Comparison of ENCODE assay signal across 25 mouse cellular contexts in the genomic region with DNA sequence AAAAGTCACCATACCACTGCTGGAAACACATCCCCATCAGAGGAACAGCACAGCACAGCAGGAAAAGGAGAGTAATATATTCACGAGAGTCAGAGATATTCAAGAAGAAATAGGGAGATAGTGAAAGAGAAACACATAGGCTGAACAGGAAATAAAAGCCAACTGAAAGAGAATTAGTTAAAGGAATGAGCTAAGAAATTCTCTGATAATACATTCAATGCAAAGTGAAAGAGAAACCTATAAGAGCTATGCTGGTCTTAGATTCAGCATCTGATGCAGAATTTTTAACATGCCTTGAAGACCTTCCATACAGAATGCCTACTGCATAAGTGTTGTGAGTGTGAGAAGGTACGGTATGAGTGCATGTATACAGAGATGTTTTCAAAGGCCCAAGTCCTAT. TPM values are rescaled to one million over a fixed set of nuclear protein-coding genes. Genes with fewer than 3 reads are reported as not detected.
DNase-seq lines count a peak whose midpoint lies in the region; ATAC-seq lines count a peak whose summit lies in the region.
"Had no signal": no experiment of that assay in that cellular context is flagged by ENCODE, and none has a peak within 500 bp of the region (broad histone marks: within the 10 kb centered on the region; RNA-seq: fewer than 3 reads in every experiment).

No protein-coding gene starts in this region.

- H3K4me1 ChIP-seq in megakaryocyte, embryonic 14.5 days, result peaks cover 63% of the 10 kb centered on the region
- H3K4me1 ChIP-seq: embryonic facial prominence, embryonic 13.5 days; embryonic facial prominence, embryonic 15.5 days had no signal

- H3K4me3 ChIP-seq in megakaryocyte, embryonic 14.5 days (replicated peaks), result peak overlapping the region; percentile 23
- H3K4me3 ChIP-seq: embryonic facial prominence, embryonic 13.5 days; embryonic facial prominence, embryonic 15.5 days; erythroblast, embryonic 14.5 days; forebrain, embryonic 10.5 days; forebrain, embryonic 12.5 days had no signal

- H3K36me3 ChIP-seq in megakaryocyte, embryonic 14.5 days (replicated peaks; ENCODE audit: low read length), result no peaks in the 10 kb centered on the region
- H3K36me3 ChIP-seq: embryonic facial prominence, embryonic 13.5 days; embryonic facial prominence, embryonic 15.5 days; G1E had no signal

- ATAC-seq in megakaryocyte, adult 5-6 weeks (ENCODE audit: poor library complexity, severe bottlenecking), result no peak
- ATAC-seq in activated CD4-positive, CD25-positive, alpha-beta regulatory T cell, adult 4 months, result peak; percentile 80
- peak; percentile 80 for ATAC-seq in inflammation-experienced regulatory T-cells, adult 6 months
- ATAC-seq: forebrain, embryonic 14.5 days; forebrain, embryonic 16.5 days; Patski had no signal

- DNase-seq in layer of hippocampus, adult 8-10 months (ENCODE audit: low spot score in 2 of 2), result no peak
- DNase-seq in adrenal gland, postnatal 10 days, result no peak
- DNase-seq: adrenal gland, adult 2 months; adrenal gland, postnatal 25 days; B cell, adult 2 months; cerebellum, adult 11 months; cerebellum, adult 18-20 months; cerebellum, adult 8-10 months; cerebellum, adult 9-11 months; cerebellum, postnatal 14 days; cerebellum, postnatal 36 days; embryo, embryonic 11 days had no signal

- no peaks in the 10 kb centered on the region for H3K9me3 ChIP-seq in megakaryocyte, embryonic 14.5 days
- H3K9me3 ChIP-seq: embryonic facial prominence, embryonic 13.5 days; embryonic facial prominence, embryonic 15.5 days; forebrain, embryonic 10.5 days; forebrain, embryonic 12.5 days; G1E had no signal

- peaks cover 10% of the 10 kb centered on the region for H3K27me3 ChIP-seq in megakaryocyte, embryonic 14.5 days (replicated peaks)
- H3K27me3 ChIP-seq: embryonic facial prominence, embryonic 13.5 days; embryonic facial prominence, embryonic 15.5 days; Patski had no signal

RNA-seq across cellular contexts. Expression of gene Ric8b, which starts 34.9 kb away (rescaled TPM):
- 2.3 and 2.9 TPM in 2 replicates for polyA plus RNA-seq in megakaryocyte, embryonic 14.5 days (2012; ENCODE audit: insufficient read depth, low replicate concordance)
- total RNA-seq in megakaryocyte, adult 5-6 weeks (2015), result 13.1 and 13.8 TPM in 2 replicates
- 13.4 and 16.6 TPM in 2 replicates for total RNA-seq in megakaryocyte, adult 5-6 weeks (2017)
- polyA plus RNA-seq in activated CD4-positive, CD25-positive, alpha-beta regulatory T cell, adult 4 months (2017; shearing (Covaris generic)), result 1 to 10 TPM; 5.6 to 7.4 TPM
- polyA plus RNA-seq in inflammation-experienced regulatory T-cells, adult 6 months (2017; shearing (Covaris generic)), result 1 to 10 TPM; 5.4 to 9.2 (median 7.6) TPM
- total RNA-seq in layer of hippocampus, adult 8-10 months (2022), result 10 to 100 TPM; 36.1 to 51.0 (median 45.1) TPM
- total RNA-seq in adrenal gland, postnatal 10 days (2021), result 10 to 100 TPM; 26.6 to 31.8 TPM
